Mouse (Mus musculus) bone marrow macrophage, adult 2 months (primary cell): ENCODE data around the gene Zfp280b.
"Not testable (repeated sequence)": the region's sequence is repeated elsewhere in the genome, so short reads cannot be mapped to it uniquely, and the experiment has no call there.

Source experiments
- CTCF ChIP-seq: IDR thresholded peaks from 2 replicates; pipeline ENCODE4 v1.5.1; 2012; ENCODE audit warnings: low read depth, mild to moderate bottlenecking, low read length, moderate library complexity
- POLR2A ChIP-seq: IDR thresholded peaks from 2 replicates; pipeline ENCODE4 v1.6.1; 2012; ENCODE audit warnings: mild to moderate bottlenecking, low read depth, low read length, borderline replicate concordance

DNA sequence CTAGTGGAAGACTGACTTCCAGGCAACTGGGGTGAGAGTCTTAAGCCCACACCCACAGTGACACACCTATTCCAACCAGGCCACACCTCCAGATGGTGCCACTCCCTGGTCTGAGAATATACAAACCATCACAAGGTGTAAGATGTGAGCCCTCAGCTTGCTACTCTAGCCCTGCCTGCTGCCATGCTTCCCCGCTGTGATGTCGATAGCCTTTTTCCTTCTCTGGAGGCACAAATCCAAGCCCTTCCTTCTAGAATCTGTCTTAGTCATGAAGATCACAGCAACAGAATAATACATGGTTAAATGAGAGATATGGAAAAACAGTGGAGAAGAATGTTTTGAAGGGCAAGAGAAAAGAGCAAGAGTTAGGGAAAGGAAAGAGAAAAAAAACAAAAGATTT, 44.6 kb downstream of the Zfp280b start:
- not testable (repeated sequence) for TF ChIP-seq POLR2A, CTCF
